In genomic region chr6:26976613-26977012, GRCm38 (mm10) we compare ENCODE assay signal across 20 mouse cellular contexts.
DNase-seq lines count a peak whose midpoint lies in the region; ATAC-seq and TF ChIP-seq lines count a peak whose summit lies in the region.
"Had no signal": no experiment of that assay in that cellular context is flagged by ENCODE, and none has a peak within 500 bp of the region (broad histone marks: within the 10 kb centered on the region; RNA-seq: fewer than 3 reads in every experiment).

No protein-coding gene starts in this region.

- no peaks in the 10 kb centered on the region for H3K4me1 ChIP-seq in forebrain, embryonic 13.5 days
- H3K4me1 ChIP-seq in forebrain, embryonic 12.5 days: no peaks in the 10 kb centered on the region
- no peaks in the 10 kb centered on the region for H3K4me1 ChIP-seq in kidney, postnatal 0 days (replicated peaks; ENCODE audit: insufficient read depth, low read length)
- no peaks in the 10 kb centered on the region for H3K4me1 ChIP-seq in MEL (ENCODE audit: control insufficient read depth in 1 of 2, insufficient read depth in 2 of 2, low read length in 2 of 2)
- 0 out of 2 replicates have a peak, but pooled peaks cover 2% of the 10 kb centered on the region for H3K4me1 ChIP-seq in forebrain, embryonic 16.5 days (replicated peaks; ENCODE audit: control insufficient read depth, insufficient read depth, low read length)
- H3K4me1 ChIP-seq in cerebellum, adult 2 months (ENCODE audit: control insufficient read depth, insufficient read depth, low read length): no peaks in the 10 kb centered on the region
- H3K4me1 ChIP-seq: embryonic facial prominence, embryonic 12.5 days; heart, embryonic 10.5 days; hindbrain, embryonic 12.5 days; limb, embryonic 13.5 days; liver, embryonic 13.5 days; lung, embryonic 15.5 days; midbrain, embryonic 15.5 days had no signal

- 62% methylated on average over 3 of the region's 3 CpGs for WGBS in forebrain, embryonic 13.5 days
- WGBS in forebrain, embryonic 12.5 days: 75% methylated on average over 3 of the region's 3 CpGs
- 52% methylated on average over 3 of the region's 3 CpGs for WGBS in kidney, postnatal 0 days
- WGBS in forebrain, embryonic 16.5 days: 33% methylated on average over 3 of the region's 3 CpGs
- 10% methylated on average over 3 of the region's 3 CpGs for WGBS in cerebellum, adult 2 months

- ATAC-seq in forebrain, embryonic 13.5 days: peak; percentile 66; the same call in 1 of the 2 replicates
- ATAC-seq in forebrain, embryonic 12.5 days (ENCODE audit: low FRiP score): no peak
- ATAC-seq in kidney, postnatal 0 days (replicated peaks; ENCODE audit: low FRiP score, low read depth): no peak
- ATAC-seq in forebrain, embryonic 16.5 days: peak; percentile 88
- ATAC-seq: intestine, embryonic 16.5 days; midbrain, embryonic 15.5 days had no signal

- H3K36me3 ChIP-seq in forebrain, embryonic 13.5 days (ENCODE audit: poor library complexity, severe bottlenecking): no peaks in the 10 kb centered on the region
- no peaks in the 10 kb centered on the region for H3K36me3 ChIP-seq in forebrain, embryonic 12.5 days (replicated peaks)
- H3K36me3 ChIP-seq in kidney, postnatal 0 days (ENCODE audit: insufficient read depth, low read length): no peaks in the 10 kb centered on the region
- no peaks in the 10 kb centered on the region for H3K36me3 ChIP-seq in MEL (ENCODE audit: control insufficient read depth in 1 of 2, insufficient read depth in 2 of 2, low read length in 2 of 2)
- H3K36me3 ChIP-seq in forebrain, embryonic 16.5 days (ENCODE audit: control insufficient read depth, insufficient read depth): no peaks in the 10 kb centered on the region
- H3K36me3 ChIP-seq: embryonic facial prominence, embryonic 12.5 days; G1E; heart, embryonic 10.5 days; hindbrain, embryonic 12.5 days; limb, embryonic 13.5 days; liver, embryonic 13.5 days; lung, embryonic 15.5 days; midbrain, embryonic 15.5 days had no signal

- TF ChIP-seq POLR2A in MEL (IDR thresholded peaks at IDR 0.05; ENCODE audit: control insufficient read depth in 1 of 2, insufficient read depth in 1 of 2, low read depth in 1 of 2, low read length in 2 of 2, poor library complexity in 1 of 2): no peak
- no peak for TF ChIP-seq POLR2A in cerebellum, adult 2 months (IDR thresholded peaks at IDR 0.05; ENCODE audit: borderline replicate concordance, insufficient read depth, low read length)

- no peak overlapping the region for H3K9ac ChIP-seq in forebrain, embryonic 13.5 days
- no peak overlapping the region for H3K9ac ChIP-seq in forebrain, embryonic 12.5 days
- H3K9ac ChIP-seq in kidney, postnatal 0 days (ENCODE audit: low read depth, low read length): no peak overlapping the region
- no peak overlapping the region for H3K9ac ChIP-seq in MEL (ENCODE audit: control insufficient read depth, low read depth, low read length, poor library complexity, severe bottlenecking)
- no peak overlapping the region for H3K9ac ChIP-seq in forebrain, embryonic 16.5 days (replicated peaks; ENCODE audit: low read depth, low read length)
- H3K9ac ChIP-seq: embryonic facial prominence, embryonic 12.5 days; hindbrain, embryonic 12.5 days; limb, embryonic 13.5 days; liver, embryonic 13.5 days; lung, embryonic 15.5 days; midbrain, embryonic 15.5 days had no signal

- H3K4me2 ChIP-seq in forebrain, embryonic 13.5 days: no peak overlapping the region
- H3K4me2 ChIP-seq in forebrain, embryonic 12.5 days: no peak overlapping the region
- H3K4me2 ChIP-seq in kidney, postnatal 0 days (ENCODE audit: low read length): no peak overlapping the region
- H3K4me2 ChIP-seq in forebrain, embryonic 16.5 days (ENCODE audit: low read length): no peak overlapping the region
- H3K4me2 ChIP-seq: embryonic facial prominence, embryonic 12.5 days; hindbrain, embryonic 12.5 days; limb, embryonic 13.5 days; liver, embryonic 13.5 days; lung, embryonic 15.5 days; midbrain, embryonic 15.5 days had no signal

- no peak overlapping the region for H3K27ac ChIP-seq in forebrain, embryonic 13.5 days
- no peak overlapping the region for H3K27ac ChIP-seq in forebrain, embryonic 12.5 days
- H3K27ac ChIP-seq in kidney, postnatal 0 days: no peak overlapping the region
- no peak overlapping the region for H3K27ac ChIP-seq in MEL (ENCODE audit: control insufficient read depth, low read depth, low read length)
- no peak overlapping the region for H3K27ac ChIP-seq in forebrain, embryonic 16.5 days (ENCODE audit: low read length)
- H3K27ac ChIP-seq in cerebellum, adult 2 months (ENCODE audit: insufficient read depth, low read length): no peak overlapping the region
- H3K27ac ChIP-seq: embryonic facial prominence, embryonic 12.5 days; heart, embryonic 10.5 days; hindbrain, embryonic 12.5 days; limb, embryonic 13.5 days; liver, embryonic 13.5 days; lung, embryonic 15.5 days; midbrain, embryonic 15.5 days had no signal

- H3K27me3 ChIP-seq in forebrain, embryonic 13.5 days: no peaks in the 10 kb centered on the region
- no peaks in the 10 kb centered on the region for H3K27me3 ChIP-seq in forebrain, embryonic 12.5 days
- no peaks in the 10 kb centered on the region for H3K27me3 ChIP-seq in kidney, postnatal 0 days (ENCODE audit: insufficient read depth, low read length)
- no peaks in the 10 kb centered on the region for H3K27me3 ChIP-seq in MEL (ENCODE audit: control insufficient read depth in 1 of 2, insufficient read depth in 2 of 2, low read length in 2 of 2)
- no peaks in the 10 kb centered on the region for H3K27me3 ChIP-seq in forebrain, embryonic 16.5 days (replicated peaks; ENCODE audit: control insufficient read depth, insufficient read depth, low read length)
- H3K27me3 ChIP-seq in cerebellum, adult 2 months (ENCODE audit: control insufficient read depth, insufficient read depth, low read length): no peaks in the 10 kb centered on the region
- H3K27me3 ChIP-seq: embryonic facial prominence, embryonic 12.5 days; hindbrain, embryonic 12.5 days; limb, embryonic 13.5 days; liver, embryonic 13.5 days; lung, embryonic 15.5 days; midbrain, embryonic 15.5 days had no signal

- TF ChIP-seq RAD21 in MEL (IDR thresholded peaks at IDR 0.05; ENCODE audit: low read depth, low read length): no peak

- H3K79me2 ChIP-seq in MEL (ENCODE audit: control insufficient read depth, insufficient read depth, low read length, poor library complexity): no peaks in the 10 kb centered on the region

- peak in 1 of 2 experiments; percentile 52; a peak in 2 of 4 replicates for TF ChIP-seq EP300 in MEL (IDR thresholded peaks at IDR 0.05; ENCODE audit: low read depth in 1 of 2, low read length in 2 of 2)

- H3K9me3 ChIP-seq in forebrain, embryonic 13.5 days (replicated peaks): no peaks in the 10 kb centered on the region
- no peaks in the 10 kb centered on the region for H3K9me3 ChIP-seq in forebrain, embryonic 12.5 days
- H3K9me3 ChIP-seq in kidney, postnatal 0 days (replicated peaks; ENCODE audit: low read length): no peaks in the 10 kb centered on the region
- H3K9me3 ChIP-seq in MEL (replicated peaks; ENCODE audit: insufficient read depth, low read length): no peaks in the 10 kb centered on the region
- H3K9me3 ChIP-seq in forebrain, embryonic 16.5 days (ENCODE audit: control insufficient read depth, low read length): no peaks in the 10 kb centered on the region
- H3K9me3 ChIP-seq: embryonic facial prominence, embryonic 12.5 days; G1E; heart, embryonic 10.5 days; hindbrain, embryonic 12.5 days; limb, embryonic 13.5 days; liver, embryonic 13.5 days; lung, embryonic 15.5 days; midbrain, embryonic 15.5 days had no signal

- DNase-seq in kidney, postnatal 0 days (ENCODE audit: low spot score): peak; percentile 2
- DNase-seq in kidney, postnatal 14 days: no peak
- DNase-seq in MEL (ENCODE audit: low read depth, low spot score): peak; percentile 22
- no peak for DNase-seq in left cerebral cortex, adult 18-20 months (ENCODE audit: low spot score in 2 of 2)
- no peak for DNase-seq in cerebellum, adult 2 months
- DNase-seq: cerebellum, adult 9-11 months; liver, embryonic 13.5 days; right cerebral cortex, postnatal 4 days; thymus, postnatal 36 days had no signal

- no peak for TF ChIP-seq CTCF in kidney, postnatal 0 days (IDR thresholded peaks at IDR 0.05; ENCODE audit: low read depth)
- TF ChIP-seq CTCF in MEL (IDR thresholded peaks at IDR 0.05 in 2 of 3, conservative IDR thresholded peaks at IDR 0.05 in 1 of 3; ENCODE audit: control insufficient read depth in 1 of 3, insufficient read depth in 1 of 3, low read depth in 2 of 3, low read length in 3 of 3, poor library complexity in 1 of 3, severe bottlenecking in 1 of 3): no peak
- no peak for TF ChIP-seq CTCF in cerebellum, adult 2 months (IDR thresholded peaks at IDR 0.05; ENCODE audit: borderline replicate concordance, insufficient read depth, low read depth, low read length)

- H3K4me3 ChIP-seq in forebrain, embryonic 13.5 days: no peak overlapping the region
- no peak overlapping the region for H3K4me3 ChIP-seq in forebrain, embryonic 12.5 days (replicated peaks)
- no peak overlapping the region for H3K4me3 ChIP-seq in kidney, postnatal 0 days (replicated peaks; ENCODE audit: low read depth, low read length)
- H3K4me3 ChIP-seq in MEL (ENCODE audit: control insufficient read depth in 1 of 2, insufficient read depth in 1 of 2, low read depth in 2 of 2, low read length in 2 of 2): no peak overlapping the region
- H3K4me3 ChIP-seq in forebrain, embryonic 16.5 days (replicated peaks; ENCODE audit: low read length): no peak overlapping the region
- no peak overlapping the region for H3K4me3 ChIP-seq in cerebellum, adult 2 months (replicated peaks; ENCODE audit: insufficient read depth, low read depth, low read length)
- H3K4me3 ChIP-seq: embryonic facial prominence, embryonic 12.5 days; heart, embryonic 10.5 days; hindbrain, embryonic 12.5 days; limb, embryonic 13.5 days; liver, embryonic 13.5 days; lung, embryonic 15.5 days; midbrain, embryonic 15.5 days had no signal

TF ChIP-seq in MEL, 35 proteins besides CTCF, POLR2A, EP300 and RAD21:
- TF ChIP-seq ETS1 (IDR thresholded peaks at IDR 0.05; ENCODE audit: low read depth, low read length) (peak; percentile 51; the same call in 1 of the 2 replicates), ZKSCAN1 (IDR thresholded peaks at IDR 0.05; ENCODE audit: low read depth, low read length) (no peak), TCF12 (IDR thresholded peaks at IDR 0.05; ENCODE audit: low read depth, low read length) (peak; percentile 42; the same call in 1 of the 2 replicates)

Comparison
In these comparisons a context has a peak if more than half of its experiments do, and no peak if none do; other contexts are left out.
1. ATAC-seq: peak in forebrain, embryonic 13.5 days (single experiment) and forebrain, embryonic 16.5 days (single experiment); none in forebrain, embryonic 12.5 days (single experiment) and kidney, postnatal 0 days (single experiment).
2. DNase-seq: peak in kidney, postnatal 0 days (single experiment) and MEL (single experiment); none in kidney, postnatal 14 days (single experiment), left cerebral cortex, adult 18-20 months (0 of 2) and cerebellum, adult 2 months (0 of 2).